In genomic region chr5:53591683-53592050, GRCm38 (mm10) we compare ENCODE assay signal across 8 mouse cellular contexts.
DNase-seq lines count a peak whose midpoint lies in the region; ATAC-seq and TF ChIP-seq lines count a peak whose summit lies in the region.

No protein-coding gene starts in this region.

- 0 out of 2 replicates have a peak, but pooled peaks cover 7% of the 10 kb centered on the region for H3K27me3 ChIP-seq in embryonic facial prominence, embryonic 12.5 days
- H3K27me3 ChIP-seq in intestine, embryonic 15.5 days (replicated peaks) = no peaks in the 10 kb centered on the region
- no peaks in the 10 kb centered on the region for H3K27me3 ChIP-seq in neural tube, embryonic 14.5 days (ENCODE audit: control insufficient read depth, insufficient read depth, low read length)

- peak overlapping the region; percentile 75 for H3K4me2 ChIP-seq in embryonic facial prominence, embryonic 12.5 days (replicated peaks)
- H3K4me2 ChIP-seq in intestine, embryonic 15.5 days (replicated peaks) = peak overlapping the region; percentile 95
- H3K4me2 ChIP-seq in neural tube, embryonic 14.5 days (ENCODE audit: low read depth, low read length) = peak overlapping the region; percentile 80

- TF ChIP-seq CTCF in lung, adult 2 months (IDR thresholded peaks at IDR 0.05; ENCODE audit: insufficient read depth, low read length) = no peak

- no peak for ATAC-seq in embryonic facial prominence, embryonic 12.5 days (ENCODE audit: insufficient number of reproducible peaks, insufficient read depth, low FRiP score, low TSS enrichment)
- ATAC-seq in intestine, embryonic 15.5 days = no peak
- no peak for ATAC-seq in neural tube, embryonic 14.5 days (ENCODE audit: low read depth)
- no peak for ATAC-seq in frontal cortex, adult (ENCODE audit: low TSS enrichment)

- H3K27ac ChIP-seq in embryonic facial prominence, embryonic 12.5 days = peak overlapping the region; percentile 95
- H3K27ac ChIP-seq in intestine, embryonic 15.5 days = peak overlapping the region; percentile 99
- peak overlapping the region; percentile 96 for H3K27ac ChIP-seq in neural tube, embryonic 14.5 days (ENCODE audit: low read depth, low read length)

- H3K36me3 ChIP-seq in embryonic facial prominence, embryonic 12.5 days = no peaks in the 10 kb centered on the region
- H3K36me3 ChIP-seq in intestine, embryonic 15.5 days = no peaks in the 10 kb centered on the region
- H3K36me3 ChIP-seq in neural tube, embryonic 14.5 days (ENCODE audit: control insufficient read depth, insufficient read depth, low read length) = no peaks in the 10 kb centered on the region

- no peak for DNase-seq in lung, adult 2 months
- no peak for DNase-seq in lung, postnatal 14 days
- no peak for DNase-seq in thymus, postnatal 4 days
- DNase-seq in cerebellum, postnatal 10 days = no peak

- peaks cover 19% of the 10 kb centered on the region for H3K4me1 ChIP-seq in lung, adult 2 months (ENCODE audit: control insufficient read depth, insufficient read depth, low read length)
- peaks cover 19% of the 10 kb centered on the region for H3K4me1 ChIP-seq in embryonic facial prominence, embryonic 12.5 days
- H3K4me1 ChIP-seq in intestine, embryonic 15.5 days (replicated peaks) = peaks cover 7% of the 10 kb centered on the region
- peaks cover 21% of the 10 kb centered on the region; the same call in 1 of the 2 replicates for H3K4me1 ChIP-seq in neural tube, embryonic 14.5 days (ENCODE audit: control insufficient read depth, insufficient read depth, low read length)

- peak overlapping the region; percentile 47 for H3K4me3 ChIP-seq in lung, adult 2 months (replicated peaks; ENCODE audit: extremely low read depth, low read depth, low read length)
- peak overlapping the region; percentile 92 for H3K4me3 ChIP-seq in embryonic facial prominence, embryonic 12.5 days
- peak overlapping the region; percentile 96 for H3K4me3 ChIP-seq in intestine, embryonic 15.5 days (replicated peaks)
- peak overlapping the region; percentile 81 for H3K4me3 ChIP-seq in neural tube, embryonic 14.5 days (ENCODE audit: low read depth, low read length)

- 4% methylated on average over 8 of the region's 8 CpGs for WGBS in lung, adult 2 months
- under 1% methylated on average over 8 of the region's 8 CpGs for WGBS in embryonic facial prominence, embryonic 12.5 days
- WGBS in intestine, embryonic 15.5 days = 2% methylated on average over 8 of the region's 8 CpGs
- WGBS in neural tube, embryonic 14.5 days = under 1% methylated on average over 8 of the region's 8 CpGs

- no peaks in the 10 kb centered on the region for H3K9me3 ChIP-seq in embryonic facial prominence, embryonic 12.5 days
- H3K9me3 ChIP-seq in intestine, embryonic 15.5 days = no peaks in the 10 kb centered on the region
- no peaks in the 10 kb centered on the region for H3K9me3 ChIP-seq in neural tube, embryonic 14.5 days (ENCODE audit: control insufficient read depth, low read length)

- H3K9ac ChIP-seq in embryonic facial prominence, embryonic 12.5 days = peak overlapping the region; percentile 98
- peak overlapping the region; percentile 94 for H3K9ac ChIP-seq in intestine, embryonic 15.5 days
- peak overlapping the region; percentile 91 for H3K9ac ChIP-seq in neural tube, embryonic 14.5 days (replicated peaks; ENCODE audit: low read depth, low read length)

- TF ChIP-seq POLR2A in lung, adult 2 months (IDR thresholded peaks at IDR 0.05; ENCODE audit: borderline replicate concordance, extremely low read depth, low read depth, low read length) = no peak
